Mouse (Mus musculus) right cerebral cortex, adult 18-20 months (tissue): ENCODE measurements at regions not wholly inside any gene's neighbourhood (a gene's known extent, or its start where the extent isn't known, plus 50 kb on each side); places are given as distances from the start of the nearest gene placed in this dataset.

Experiments
- DNase-seq: peaks from one replicate; pipeline ENCODE4 v3.0.0; 2022; ENCODE audit warnings: mixed read lengths

DNA sequence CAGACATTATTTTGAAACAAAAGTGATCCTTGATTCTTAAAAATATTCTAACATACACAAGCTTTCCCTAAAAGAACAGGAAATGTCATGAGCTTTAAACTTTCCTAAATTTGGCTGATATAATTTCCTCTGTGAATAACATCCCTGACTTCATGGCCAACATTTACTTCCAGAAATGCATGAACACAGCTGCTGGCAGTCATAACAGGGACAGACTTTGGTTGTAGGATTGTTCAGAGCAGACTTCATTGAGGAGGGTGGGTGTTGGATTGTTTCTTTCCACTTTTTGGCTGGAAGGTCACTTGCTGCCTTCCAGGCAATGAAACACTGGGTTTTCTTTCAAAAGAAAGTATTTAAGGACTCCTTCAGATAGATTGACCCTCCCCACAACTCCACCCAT lies 983.6 kb downstream of the Gsdmc2 start:
- DNase-seq, result no peak

DNA sequence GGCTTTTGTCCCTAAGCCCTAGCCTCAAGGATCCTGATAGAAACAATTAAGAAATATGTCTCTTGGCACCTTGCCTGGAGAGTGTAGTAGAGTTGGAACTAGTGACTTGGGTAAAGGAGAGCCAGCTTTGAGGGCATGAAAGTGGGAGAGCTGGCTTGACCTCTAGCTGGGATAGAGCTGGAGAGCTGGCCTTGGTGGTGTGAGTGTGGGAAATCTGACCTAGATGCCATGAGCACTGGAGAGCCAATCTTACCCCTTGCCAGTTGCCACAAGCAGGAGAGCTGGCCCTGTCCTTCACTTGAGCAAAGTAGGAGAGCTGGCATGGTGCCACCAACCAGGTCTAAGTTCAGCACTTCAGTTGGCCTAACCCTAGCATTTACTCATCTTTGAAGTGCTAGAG lies 995.7 kb downstream of the Gsdmc2 start:
- no peak for DNase-seq

DNA sequence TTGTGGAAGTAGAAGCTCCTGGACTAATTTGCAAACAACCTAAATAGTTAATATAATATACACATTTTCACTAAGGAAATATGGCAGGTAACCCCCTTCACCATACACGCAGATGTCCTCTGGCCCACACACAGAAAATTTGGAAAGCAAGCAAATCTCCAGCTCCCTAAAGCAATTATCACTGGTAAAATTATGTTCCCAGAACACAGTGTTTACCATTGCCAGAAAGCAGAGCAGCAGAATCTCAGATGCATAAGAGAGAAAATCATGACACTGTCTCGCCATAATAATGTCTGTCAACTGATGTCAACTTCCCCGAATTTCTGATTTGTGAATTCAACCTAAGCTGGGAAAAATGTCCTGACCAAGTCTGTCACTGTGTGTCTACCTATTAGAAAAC lies 999.1 kb downstream of the Gsdmc2 start:
- peak; percentile 3 for DNase-seq

DNA sequence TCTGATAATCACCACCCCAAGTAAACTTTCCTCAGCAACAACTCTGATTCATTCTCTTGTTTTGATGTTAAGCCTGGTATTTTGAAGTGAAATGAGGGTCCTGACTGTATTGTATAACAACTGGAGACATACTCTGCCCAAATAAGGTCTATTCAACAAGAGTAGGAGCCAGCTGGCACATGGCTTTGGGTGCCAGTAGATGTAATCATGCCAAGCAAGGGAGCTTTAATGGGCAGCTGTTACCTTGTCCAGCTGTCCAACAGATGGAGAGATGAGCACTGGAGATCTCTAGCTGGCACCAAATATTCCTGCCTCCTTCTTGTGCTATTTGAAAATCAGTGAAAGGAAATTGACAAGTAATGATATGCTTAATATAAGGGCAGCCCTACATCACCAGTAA lies 1019.4 kb downstream of the Gsdmc2 start:
- DNase-seq, result no peak

DNA sequence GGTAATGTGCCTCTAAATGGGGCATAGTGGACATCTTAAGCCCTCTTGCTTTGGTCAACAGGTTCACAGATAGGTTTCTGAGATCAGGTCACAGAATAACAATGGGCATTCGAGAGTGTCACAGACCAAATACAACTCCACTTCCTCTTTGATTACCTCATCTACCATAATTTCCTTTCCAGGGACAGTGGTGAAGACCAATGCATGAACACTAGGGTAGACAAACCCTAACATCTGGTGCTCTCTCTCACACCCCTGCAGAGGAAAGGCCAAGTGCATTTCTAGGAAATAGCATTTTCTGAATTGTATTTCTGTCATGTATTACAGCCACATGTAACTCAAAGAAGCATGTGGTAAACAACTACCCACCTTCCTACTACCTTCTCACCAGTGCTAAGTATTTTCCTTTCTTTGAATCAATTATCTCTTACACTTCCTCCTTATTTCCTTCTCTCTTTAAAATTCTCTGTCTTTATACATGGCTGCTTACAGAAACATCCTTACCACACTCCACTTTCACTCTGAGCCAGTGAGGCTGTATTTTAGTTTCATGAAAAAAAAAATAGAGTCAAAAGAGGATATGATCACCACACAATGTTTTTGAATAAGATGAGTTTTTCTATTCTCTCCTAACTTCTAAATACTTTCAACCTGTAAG lies 1021.0 kb downstream of the Gsdmc2 start:
- no peak for DNase-seq

DNA sequence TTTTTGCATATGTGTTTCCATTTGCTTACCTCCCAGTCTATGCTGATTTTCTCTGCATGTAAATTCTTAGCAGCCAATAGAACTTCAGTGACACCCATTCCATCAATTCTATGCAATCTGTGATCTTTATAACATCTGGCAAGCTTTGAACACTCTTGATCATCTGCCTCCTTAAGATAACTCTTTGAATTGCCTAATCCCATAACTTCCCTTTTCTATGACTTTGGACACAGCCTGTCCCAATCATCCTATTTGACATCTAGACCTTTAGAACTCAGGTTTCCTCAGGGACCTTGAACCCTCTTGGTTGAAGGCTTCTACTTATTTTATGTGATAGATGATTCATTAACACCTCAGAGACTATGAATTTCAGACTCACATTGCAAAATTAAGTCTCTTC lies 1022.7 kb downstream of the Gsdmc2 start:
- no peak for DNase-seq

DNA sequence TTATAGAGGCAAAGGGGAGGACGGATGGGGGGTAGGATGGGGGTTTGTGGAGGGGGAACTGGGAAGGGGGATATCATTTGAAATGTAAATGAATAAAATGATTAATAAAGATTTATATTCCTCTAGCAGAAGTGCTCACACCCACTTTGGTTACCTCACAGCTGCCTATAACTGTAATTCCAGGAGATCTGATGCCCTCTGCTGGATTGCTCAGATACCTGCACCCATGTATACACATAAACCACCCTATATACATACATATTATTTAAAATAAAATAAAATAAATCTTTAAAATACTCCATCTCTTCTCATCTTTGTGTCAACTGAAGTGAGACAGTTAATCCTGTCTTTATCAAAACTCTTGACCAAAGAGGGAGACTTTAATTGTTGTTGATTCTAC lies 1031.9 kb downstream of the Gsdmc2 start:
- DNase-seq, result no peak

DNA sequence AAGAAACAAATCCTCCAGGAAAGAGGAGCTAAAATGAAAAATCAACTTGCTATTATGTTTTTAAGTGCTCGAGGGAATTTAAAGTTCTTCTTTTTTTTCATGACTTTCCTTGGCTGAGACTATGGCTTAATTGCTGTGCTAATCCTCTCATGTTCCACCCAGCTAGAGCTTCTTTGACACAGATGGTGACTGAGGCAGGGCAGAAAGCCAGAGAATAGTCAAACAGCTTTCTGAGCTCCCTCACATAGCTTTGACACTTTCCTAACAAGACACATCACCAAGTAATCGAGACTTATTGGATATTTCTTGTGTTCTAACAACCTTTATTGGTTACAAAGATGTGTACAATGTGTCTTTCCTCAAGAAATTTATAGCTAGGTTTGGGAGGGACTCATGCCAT lies 1033.0 kb downstream of the Gsdmc2 start:
- DNase-seq, result peak; percentile 1

DNA sequence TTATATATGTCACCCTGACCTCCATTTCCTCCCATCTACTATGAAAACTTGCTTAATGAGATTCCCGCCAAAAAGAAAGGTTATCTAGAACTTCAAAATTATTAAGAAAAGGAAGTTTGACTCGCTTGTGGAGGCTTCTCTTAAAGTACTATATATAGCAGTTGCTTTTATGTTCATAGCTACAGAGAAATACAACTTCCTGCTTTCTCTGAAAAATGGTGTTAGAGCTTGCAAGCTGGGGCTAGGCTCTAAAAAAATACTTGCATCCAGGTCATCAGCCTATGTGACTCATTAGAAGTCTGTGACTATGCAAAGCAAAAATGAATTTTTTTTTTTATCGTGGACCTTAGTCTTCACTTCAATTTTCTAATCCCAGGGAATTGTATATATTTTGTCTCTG lies 1035.7 kb downstream of the Gsdmc2 start:
- DNase-seq, result no peak

DNA sequence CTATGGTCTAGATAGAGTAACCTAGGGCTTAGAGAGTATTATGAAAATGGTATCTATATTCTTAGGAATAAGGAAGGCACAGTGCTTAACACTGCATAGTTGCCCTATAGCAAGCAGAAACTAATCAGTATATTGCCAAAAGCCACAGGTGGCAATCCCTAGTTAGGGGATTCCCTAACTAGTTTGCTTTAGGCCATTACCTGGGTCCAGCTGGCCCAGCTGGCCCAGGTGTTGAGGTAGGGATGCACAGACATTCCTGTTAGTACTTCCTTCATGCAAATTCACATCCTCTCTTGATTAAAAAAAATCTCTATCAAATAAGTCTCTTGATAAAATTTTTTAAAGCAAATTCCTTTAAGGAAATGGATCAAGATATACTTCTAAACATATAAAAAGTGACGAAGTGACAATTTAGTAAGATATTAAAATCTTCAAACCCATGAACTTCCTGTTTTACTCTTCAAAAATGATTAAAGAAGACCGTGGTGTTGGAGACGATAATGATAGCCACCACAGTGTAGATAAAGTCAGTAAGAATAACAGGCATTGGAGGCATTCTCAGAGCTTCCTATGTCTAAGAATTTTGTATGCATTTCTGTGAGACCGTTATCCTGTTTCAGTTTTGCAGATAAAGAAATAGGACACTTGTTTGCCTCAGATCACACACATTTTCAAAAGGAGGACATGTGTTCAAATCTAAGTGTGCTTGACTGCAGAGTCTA lies 1036.7 kb downstream of the Gsdmc2 start:
- no peak for DNase-seq

DNA sequence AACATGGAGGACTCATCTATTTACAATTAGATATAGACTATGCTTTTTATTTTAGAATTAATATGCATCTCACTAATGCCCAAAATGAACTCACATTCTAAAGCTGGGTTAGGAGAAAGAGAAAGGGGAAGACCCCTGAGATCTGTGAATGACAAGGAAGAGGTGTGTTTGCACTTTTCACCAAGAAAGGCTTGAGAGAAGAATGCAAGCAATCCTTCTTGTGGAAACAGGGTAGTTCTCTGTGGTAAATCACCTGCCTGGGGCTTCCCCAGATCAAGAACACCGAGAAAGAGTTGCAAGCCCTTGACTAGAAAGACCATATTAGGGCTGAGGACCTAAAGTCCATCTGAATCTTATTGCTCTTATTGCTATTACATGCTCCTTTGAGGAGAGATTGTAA lies 1037.6 kb downstream of the Gsdmc2 start:
- no peak for DNase-seq

DNA sequence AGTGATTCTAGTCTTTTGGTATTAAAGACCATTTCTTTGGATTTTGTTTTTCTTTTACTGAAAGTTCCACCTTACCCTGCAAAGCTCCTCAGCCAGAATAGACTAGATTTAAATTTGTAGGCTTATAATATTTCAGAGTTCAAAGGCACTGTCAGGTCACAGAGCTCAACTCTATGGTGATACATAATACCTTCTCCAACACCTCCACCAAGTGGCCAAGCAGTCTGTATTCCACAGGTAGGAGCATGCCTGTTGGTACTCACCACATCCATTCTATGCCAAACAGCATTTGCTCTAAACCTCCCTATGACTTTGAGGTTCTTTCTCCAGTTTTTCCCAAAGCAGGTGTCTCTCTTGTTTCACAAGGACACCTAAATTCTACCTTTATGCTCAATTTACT lies 1042.2 kb downstream of the Gsdmc2 start:
- DNase-seq, result no peak

DNA sequence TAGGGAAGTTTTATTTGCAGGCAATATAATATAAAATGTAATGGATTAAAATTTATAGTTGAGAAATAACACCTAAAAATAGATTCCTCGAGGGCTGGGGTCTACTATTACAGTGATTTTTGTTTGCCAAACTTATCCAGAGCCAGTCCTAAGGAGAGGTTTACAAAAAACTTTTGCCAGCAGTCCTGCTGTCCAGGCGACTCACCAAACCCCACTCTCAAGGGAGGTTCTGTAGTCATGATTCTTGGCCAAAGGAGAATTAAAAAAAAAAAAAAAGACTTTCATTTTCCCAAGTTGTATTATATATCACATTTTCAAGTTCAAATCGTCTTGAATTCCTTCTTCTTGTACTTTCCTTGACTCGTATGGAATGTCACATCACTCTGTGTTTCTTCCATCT lies 1046.2 kb downstream of the Gsdmc2 start:
- no peak for DNase-seq

DNA sequence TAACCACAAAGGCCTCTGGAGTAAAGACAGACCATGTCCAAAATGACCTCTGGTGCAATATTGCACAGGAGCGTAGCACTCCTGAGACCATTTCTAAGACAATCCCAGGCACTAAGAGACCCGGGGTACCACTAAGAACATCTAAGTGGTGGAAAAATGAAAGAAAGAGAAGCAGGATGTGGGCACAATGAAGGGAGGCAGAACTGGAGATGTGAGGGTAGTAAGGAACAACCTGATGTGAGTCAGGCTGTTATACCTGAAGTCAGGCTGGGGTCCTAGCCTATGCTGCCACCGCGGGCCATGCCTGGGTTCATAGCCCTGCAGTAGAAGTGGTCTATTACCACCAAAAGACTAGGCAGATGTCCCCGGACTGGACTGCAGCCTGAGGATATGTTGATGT lies 1051.4 kb downstream of the Gsdmc2 start:
- DNase-seq, result no peak

DNA sequence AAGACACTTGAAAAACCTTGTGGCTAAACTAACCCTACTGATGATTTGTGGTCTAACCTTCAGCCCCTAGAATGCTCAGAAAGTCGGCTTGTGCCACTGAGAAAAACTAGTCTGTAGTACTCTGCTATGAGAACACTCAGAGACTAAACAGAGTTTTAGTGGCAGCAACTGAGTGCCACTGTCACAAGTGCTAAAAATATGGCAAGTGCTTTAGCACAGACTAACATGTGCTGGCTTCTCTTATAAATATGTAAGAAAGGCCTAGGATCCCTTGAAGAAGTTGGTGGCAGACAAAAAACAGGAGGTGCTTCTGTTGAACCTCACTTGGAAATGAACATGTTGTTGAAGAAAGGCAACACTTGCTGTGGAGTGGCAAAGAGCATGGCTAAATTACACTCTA lies 1052.9 kb downstream of the Gsdmc2 start:
- no peak for DNase-seq

DNA sequence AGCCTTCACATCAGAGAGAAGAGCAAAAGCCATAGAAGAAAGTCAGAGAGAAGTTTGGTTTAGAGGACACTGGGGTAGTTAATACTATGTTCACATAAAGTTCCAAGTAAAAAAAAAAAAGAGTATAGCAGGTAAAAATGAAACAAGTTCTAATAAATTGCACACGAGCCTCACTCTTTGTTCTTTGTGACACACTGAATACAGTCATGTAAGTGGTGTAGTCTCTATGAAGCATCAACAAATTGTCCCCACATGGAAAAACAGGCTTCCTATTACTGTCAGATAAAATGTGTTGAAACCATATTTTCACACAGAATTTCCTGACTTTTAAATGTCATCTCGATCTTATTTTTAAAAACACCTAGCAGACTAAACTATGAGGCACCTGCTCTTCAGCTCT lies 1057.2 kb downstream of the Gsdmc2 start:
- no peak for DNase-seq

DNA sequence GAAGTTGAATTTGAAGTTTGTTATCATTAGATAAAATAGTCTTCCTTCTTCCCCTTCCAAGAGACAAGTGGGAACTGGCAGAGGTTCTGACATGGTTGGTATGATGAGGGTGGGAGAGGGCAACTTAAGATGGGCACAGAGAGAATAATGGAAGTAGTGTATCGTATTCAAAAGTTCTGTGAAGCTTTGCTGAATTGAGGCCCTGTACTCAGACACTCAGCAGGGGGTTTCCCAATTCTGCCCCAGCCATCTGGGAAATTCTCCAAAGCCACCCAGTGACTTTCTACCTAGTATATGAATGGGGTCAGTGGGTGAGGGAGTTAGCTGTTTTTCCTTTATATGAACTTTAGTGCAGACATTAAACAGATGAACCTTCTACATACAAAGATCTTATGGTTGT lies 1058.7 kb downstream of the Gsdmc2 start:
- DNase-seq, result no peak

DNA sequence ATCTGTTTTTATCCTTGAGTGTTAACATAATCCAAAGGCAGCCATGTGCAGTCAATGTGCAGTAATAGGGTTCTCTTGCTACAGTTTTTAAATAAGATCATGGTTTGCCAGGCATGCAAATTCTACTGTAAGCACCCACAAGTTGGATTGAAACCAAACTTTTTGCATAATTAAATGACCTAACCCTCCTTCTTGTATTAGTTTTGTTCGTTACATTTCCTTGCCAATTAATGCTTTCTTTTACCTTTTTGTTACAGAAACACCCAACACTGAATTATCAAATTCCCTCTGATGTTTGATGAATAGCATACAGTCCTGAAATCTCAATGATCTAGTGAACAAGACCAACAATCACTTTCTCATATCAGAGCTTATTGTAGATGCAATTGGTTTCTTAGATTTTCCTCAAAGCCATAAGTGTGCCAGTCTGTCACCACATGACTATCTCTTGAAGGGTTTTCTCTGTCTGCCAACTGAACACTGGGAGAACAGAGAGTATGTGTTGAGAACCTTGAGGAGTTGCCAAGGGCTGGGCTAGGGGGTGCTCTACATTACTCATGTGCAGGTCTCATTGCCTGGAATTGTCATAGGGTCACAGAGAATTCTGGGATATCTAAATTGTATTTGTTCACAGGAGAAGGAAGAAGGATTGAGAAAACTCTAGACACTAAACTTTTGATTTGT lies 1060.4 kb downstream of the Gsdmc2 start:
- DNase-seq, result no peak

DNA sequence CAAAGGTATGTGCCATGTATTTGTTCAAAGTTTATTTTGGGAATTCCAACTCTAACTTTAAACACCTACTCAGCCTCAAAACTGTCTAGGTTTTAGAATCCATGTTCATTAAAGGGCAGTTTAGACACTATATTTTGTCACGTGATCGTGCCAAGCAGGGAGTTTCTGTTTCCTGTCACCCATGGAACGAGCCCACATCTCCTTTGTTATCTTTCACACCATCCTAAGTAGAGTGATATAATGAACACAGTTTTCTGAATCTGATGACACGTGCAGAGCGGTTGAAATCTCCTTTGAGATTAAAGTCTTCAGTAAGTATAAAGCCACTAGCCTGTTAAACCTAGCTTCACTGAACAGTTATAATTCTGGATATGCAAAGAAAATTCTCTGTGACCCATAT lies 1066.1 kb downstream of the Gsdmc2 start:
- no peak for DNase-seq

DNA sequence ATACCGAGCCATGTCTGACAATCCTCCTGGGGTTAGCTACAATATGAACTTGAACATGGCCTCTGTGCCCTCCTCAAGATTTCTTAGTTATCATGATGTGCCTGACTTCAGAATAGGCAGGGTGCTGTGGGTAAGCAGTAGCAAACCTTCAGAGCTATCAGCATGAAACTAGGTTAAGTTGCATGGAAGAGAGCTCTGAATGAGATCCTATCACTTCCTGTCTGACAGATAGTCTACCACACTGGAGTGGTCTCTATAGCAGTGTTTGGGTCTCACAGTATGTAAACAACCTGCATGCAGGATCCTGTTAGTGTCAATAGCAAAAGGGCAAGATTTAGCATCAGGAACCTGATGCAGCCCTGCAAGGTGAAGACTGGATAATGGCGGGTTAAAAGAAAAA lies 1092.3 kb downstream of the Gsdmc2 start:
- DNase-seq, result no peak

DNA sequence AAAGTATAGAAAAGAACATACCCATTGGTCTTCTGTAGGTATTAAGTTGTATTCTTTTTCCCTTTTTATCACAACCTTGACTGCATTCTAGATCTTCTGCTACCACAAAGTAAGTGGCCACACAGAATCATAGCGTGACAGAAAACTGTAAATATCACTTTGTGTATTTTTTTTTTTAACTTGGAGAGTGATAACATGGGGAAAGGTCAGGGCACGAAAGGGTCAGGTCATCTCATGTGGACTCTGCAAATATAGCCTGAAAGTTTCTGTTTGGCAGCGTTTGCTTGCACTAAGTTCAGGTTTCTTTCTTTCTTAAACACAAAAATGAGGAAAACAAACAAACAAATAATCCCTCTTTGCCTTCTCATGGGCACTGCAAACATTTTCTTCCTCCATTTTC lies 1101.1 kb downstream of the Gsdmc2 start:
- no peak for DNase-seq

DNA sequence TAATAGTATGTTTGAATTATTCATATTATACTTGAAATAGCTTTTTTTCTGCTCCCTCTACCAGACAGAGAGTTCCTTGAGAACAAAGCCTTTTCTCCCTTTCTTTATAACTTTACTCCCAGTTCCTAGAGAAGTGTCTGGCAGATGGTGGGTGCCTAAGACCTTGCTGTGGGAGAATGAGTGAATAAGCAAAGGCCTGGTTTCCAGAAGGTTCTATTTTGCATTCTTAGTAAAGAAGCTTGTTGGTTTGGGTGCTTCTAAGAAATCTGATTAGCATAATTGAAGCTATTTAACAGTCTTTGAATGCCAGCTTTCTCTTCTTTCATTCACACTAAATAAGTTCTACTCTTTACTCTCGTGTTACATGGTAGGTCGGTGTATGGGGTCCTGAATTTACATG lies 1104.2 kb downstream of the Gsdmc2 start:
- DNase-seq, result no peak

DNA sequence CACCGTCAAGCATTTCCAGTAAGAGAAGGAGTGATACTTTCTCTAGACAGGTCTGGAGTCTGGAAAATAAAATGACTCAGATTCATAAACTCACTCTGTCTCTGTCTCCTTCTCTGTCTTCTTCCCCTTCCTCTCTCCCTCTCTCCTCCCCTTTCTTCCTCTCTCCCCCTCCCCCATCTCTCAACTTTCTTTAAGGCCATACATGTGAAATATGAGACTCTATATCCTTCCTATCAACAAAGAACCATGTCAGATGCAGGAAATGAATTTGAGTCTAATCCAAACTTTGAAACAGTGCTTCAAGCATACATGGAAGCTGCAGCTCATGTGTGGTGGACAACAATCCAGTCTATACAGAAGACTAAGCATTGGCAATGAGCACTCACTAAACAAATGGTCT lies 1109.6 kb downstream of the Gsdmc2 start:
- DNase-seq, result no peak

DNA sequence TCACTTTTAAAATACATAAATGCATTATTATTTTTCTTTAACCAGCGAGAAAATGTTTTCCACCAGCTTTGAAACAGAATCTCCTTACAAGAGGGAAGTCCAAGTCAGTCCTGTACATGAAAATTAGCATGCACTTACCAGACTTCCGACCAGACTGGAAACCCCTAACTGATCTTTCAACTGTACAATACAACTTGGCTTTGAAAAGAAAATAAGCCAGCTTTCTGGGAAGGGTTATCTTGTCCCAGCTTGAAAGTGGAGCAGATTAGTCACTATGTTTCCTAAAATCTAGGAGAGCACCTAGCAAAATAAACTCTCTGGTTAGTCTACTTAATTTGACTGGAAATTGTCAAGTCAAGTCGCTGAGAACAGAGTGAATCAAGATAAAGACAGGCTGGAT lies 1110.1 kb downstream of the Gsdmc2 start:
- DNase-seq, result no peak

DNA sequence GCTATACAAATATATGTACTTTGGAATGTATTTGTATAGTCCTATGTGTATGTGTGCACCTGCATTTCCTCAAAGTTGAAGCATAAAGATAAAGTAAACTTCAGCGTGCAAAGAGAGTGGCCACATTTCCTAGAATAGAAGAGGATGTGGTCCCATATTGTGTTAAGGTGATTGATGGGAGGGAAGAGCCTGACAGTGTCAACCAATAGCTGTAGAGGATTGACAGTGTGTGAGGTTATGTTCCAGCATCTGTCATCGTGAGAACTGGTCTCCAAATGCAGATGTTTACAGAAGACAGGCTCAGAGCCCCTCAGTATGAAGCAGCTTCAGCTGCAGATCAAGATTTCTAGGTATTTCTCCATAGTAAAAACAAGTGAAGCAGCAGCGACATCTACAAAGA lies 1114.5 kb downstream of the Gsdmc2 start:
- no peak for DNase-seq
